Mouse (Mus musculus) adipose tissue, adult 10 weeks (tissue): ENCODE results near the gene Cd8b1. TPM values are rescaled to one million over a fixed set of nuclear protein-coding genes. Genes with fewer than 3 reads are reported as not detected.

Experiments used
- polyA plus RNA-seq: library from polyadenylated mRNA; stranded (reverse); fragments of 350-450 nt; fragmentation: Illumina TruSeq; extraction: RNeasy Lipid Tissue Mini Kit (QIAGEN cat#74804); gene quantifications from one replicate; pipeline ENCODE4 v1.2.3, GENCODE M21; 2014; ENCODE audit warnings: low read depth, low replicate concordance

Gene Cd8b1
- not detected for polyA plus RNA-seq

DNA sequence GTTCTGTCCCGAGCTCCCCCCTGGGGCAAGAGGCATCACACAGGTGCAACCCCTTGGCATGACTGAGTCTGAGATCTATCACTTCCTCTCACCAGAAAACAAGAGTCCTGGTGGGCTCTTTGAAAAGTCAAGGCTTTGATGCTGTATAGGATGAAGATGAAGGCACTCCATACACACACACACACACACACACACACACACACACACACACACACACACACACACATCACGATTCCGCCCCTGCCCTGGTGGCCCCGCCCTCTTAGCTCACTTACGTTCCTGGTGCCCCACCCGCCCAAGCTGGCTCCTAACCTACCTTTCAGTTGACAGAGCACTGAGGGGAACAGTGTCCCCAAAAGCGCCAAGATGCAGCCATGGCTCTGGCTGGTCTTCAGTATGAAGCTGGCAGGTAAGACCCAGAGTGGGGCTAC is at the start of gene Cd8b1:
TSS of gene Cd8b1 (plus strand) at position 298 of the 431 bp plus-strand sequence.

DNA sequence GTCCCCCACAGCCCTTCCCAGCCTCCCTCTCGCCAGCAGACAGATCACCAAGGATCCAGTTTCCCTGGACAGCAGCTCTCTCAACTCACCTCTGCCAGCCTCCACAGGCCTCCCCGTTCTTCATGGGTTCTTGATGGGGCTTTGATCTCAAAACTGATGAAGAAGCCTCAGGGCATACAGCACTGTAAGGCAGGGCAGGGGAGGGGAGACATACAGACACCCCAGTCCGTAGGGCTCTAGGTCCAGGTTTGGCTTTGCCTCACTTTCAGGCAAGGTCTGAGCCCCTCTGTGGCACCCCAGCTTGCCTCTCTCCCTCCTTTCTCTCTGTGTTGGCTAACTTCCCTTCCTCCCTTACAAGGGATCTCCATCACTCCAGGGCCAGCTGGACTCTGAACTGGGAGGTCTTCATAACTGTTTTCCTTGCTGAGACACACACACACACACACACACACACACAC is 733 bp upstream of the Cd8b1 start, which contains the start of gene Smyd1:
TSS of gene Smyd1 (minus strand) at position 408 of the 458 bp plus-strand sequence.

DNA sequence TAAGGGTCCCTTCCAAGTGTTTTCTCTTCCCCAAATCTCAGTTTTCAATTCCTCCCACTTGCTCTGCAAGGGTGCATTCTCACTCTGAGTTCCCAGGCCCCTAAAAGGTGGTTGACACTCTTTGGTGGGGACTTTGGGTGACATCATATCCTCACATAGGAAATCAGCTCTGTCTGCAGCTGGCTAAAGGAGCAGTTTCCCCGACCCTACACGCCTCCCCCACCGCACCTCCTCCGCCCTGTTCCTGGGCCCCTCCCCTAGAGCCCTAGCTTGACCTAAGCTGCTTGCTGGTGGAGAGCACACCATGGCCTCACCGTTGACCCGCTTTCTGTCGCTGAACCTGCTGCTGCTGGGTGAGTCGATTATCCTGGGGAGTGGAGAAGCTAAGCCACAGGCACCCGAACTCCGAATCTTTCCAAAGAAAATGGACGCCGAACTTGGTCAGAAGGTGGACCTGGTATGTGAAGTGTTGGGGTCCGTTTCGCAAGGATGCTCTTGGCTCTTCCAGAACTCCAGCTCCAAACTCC is 50.7 kb downstream of the Cd8b1 start, which contains the start of gene Cd8a:
TSS of gene Cd8a (plus strand) at position 179 of the 527 bp plus-strand sequence.

Other genes starting within 250 kb of the Cd8b1 start
- gene Thnsl2, start 178.3 kb upstream of the Cd8b1 start, polyA plus RNA-seq, result 17.3 TPM
- gene Fabp1, start 123.0 kb upstream of the Cd8b1 start, polyA plus RNA-seq, result not detected
- 93.7 TPM for gene Krcc1, start 51.1 kb upstream of the Cd8b1 start, polyA plus RNA-seq
- gene Smyd1, start 555 bp upstream of the Cd8b1 start, polyA plus RNA-seq, result 3.0 TPM
- gene Cd8a, start 50.6 kb downstream of the Cd8b1 start, polyA plus RNA-seq, result 0.40 TPM
- 42.7 TPM for gene Rmnd5a, start 117.8 kb downstream of the Cd8b1 start, polyA plus RNA-seq
- 24.3 TPM for gene Rnf103, start 171.1 kb downstream of the Cd8b1 start, polyA plus RNA-seq
- 118 TPM for gene Chmp3, start 221.0 kb downstream of the Cd8b1 start, polyA plus RNA-seq